Mouse (Mus musculus) myocyte (in vitro differentiated cells): Measurements from ENCODE around the gene Efna4. TPM values are rescaled to one million over a fixed set of nuclear protein-coding genes. Genes with fewer than 3 reads are reported as not detected.

Experiments used
- H3K27me3 ChIP-seq: one replicate; pipeline ENCODE4 v1.6.1; 2011; ENCODE audit not compliant: control insufficient read depth, insufficient read depth, insufficient read length
- H3K36me3 ChIP-seq: one replicate; pipeline ENCODE4 v1.6.1; 2011; ENCODE audit not compliant: control insufficient read depth, insufficient read depth
- H3K4me2 ChIP-seq: one replicate; pipeline ENCODE4 v1.6.1; 2011; ENCODE audit warnings: low read depth, control low read depth
- H3K4me3 ChIP-seq: one replicate; pipeline ENCODE4 v1.5.1; 2011; ENCODE audit warnings: mild to moderate bottlenecking, control low read depth, moderate library complexity
- H3K79me2 ChIP-seq: one replicate; pipeline ENCODE4 v1.6.1; 2011; ENCODE audit not compliant: control insufficient read depth, insufficient read depth
- H3ac ChIP-seq: one replicate; pipeline ENCODE4 v1.6.1; 2011; ENCODE audit not compliant: control insufficient read depth, insufficient read length
- CEBPB ChIP-seq: IDR thresholded peaks from 2 replicates; pipeline ENCODE4 v1.6.1; 2011; ENCODE audit warnings: mild to moderate bottlenecking, moderate library complexity; ENCODE audit not compliant: poor library complexity, insufficient read depth, severe bottlenecking
- E2F4 ChIP-seq: IDR thresholded peaks from one replicate; pipeline ENCODE4 v1.6.1; 2011; ENCODE audit warnings: mild to moderate bottlenecking, control low read depth, moderate library complexity; ENCODE audit not compliant: insufficient read depth
- MAX ChIP-seq: IDR thresholded peaks from one replicate; pipeline ENCODE4 v1.6.1; 2011; ENCODE audit warnings: low read depth, mild to moderate bottlenecking, control low read depth
- MYOD1 ChIP-seq, 3 experiments: IDR thresholded peaks; one replicate each; pipeline ENCODE4 v1.6.1; 2011; ENCODE audit warnings: control low read depth in 2 of 3, low read depth in 2 of 3, mild to moderate bottlenecking in 2 of 3, moderate library complexity in 1 of 3; ENCODE audit not compliant: insufficient read length in 2 of 3, control insufficient read depth in 1 of 3
- MYOG ChIP-seq, 3 experiments: IDR thresholded peaks; one replicate each; pipeline ENCODE4 v1.6.1; 2011; ENCODE audit warnings: control low read depth in 2 of 3, low read depth in 2 of 3, mild to moderate bottlenecking in 2 of 3; ENCODE audit not compliant: insufficient read length in 2 of 3, control insufficient read depth in 1 of 3, insufficient read depth in 1 of 3
- POLR2A ChIP-seq: IDR thresholded peaks from one replicate; pipeline ENCODE4 v1.6.1; 2011; ENCODE audit warnings: low read depth, mild to moderate bottlenecking, control low read depth, moderate library complexity; ENCODE audit not compliant: insufficient read length
- POLR2AphosphoS2 ChIP-seq: IDR thresholded peaks from one replicate; pipeline ENCODE4 v1.6.1; 2011; ENCODE audit warnings: low read depth, control low read depth; ENCODE audit not compliant: insufficient read length
- REST ChIP-seq: IDR thresholded peaks from one replicate; pipeline ENCODE4 v1.6.1; 2011; ENCODE audit warnings: mild to moderate bottlenecking, control low read depth, moderate library complexity; ENCODE audit not compliant: insufficient read depth, insufficient read length
- SRF ChIP-seq: IDR thresholded peaks from one replicate; pipeline ENCODE4 v1.6.1; 2011; ENCODE audit warnings: low read depth; ENCODE audit not compliant: control insufficient read depth, insufficient read length
- TCF12 ChIP-seq: IDR thresholded peaks from one replicate; pipeline ENCODE4 v1.6.1; 2011; ENCODE audit warnings: mild to moderate bottlenecking, control low read depth; ENCODE audit not compliant: poor library complexity, insufficient read depth, severe bottlenecking
- TCF3 ChIP-seq: IDR thresholded peaks from one replicate; pipeline ENCODE4 v1.6.1; 2011; ENCODE audit warnings: low read depth, control low read depth; ENCODE audit not compliant: insufficient read length
- USF1 ChIP-seq: IDR thresholded peaks from one replicate; pipeline ENCODE4 v1.6.1; 2011; ENCODE audit warnings: low read depth, mild to moderate bottlenecking, control low read depth, moderate library complexity
- polyA plus RNA-seq: library from polyadenylated mRNA; unstranded; fragments of >200 nt; fragmentation: generic; extraction: Trizol; gene quantifications from one replicate; pipeline ENCODE4 v1.2.1, GENCODE M21; 2012; ENCODE audit warnings: missing spikeins

The Efna4 gene
- polyA plus RNA-seq, 1 experiment = 5.4 TPM

GRCm38 (mm10) chr3:89320581-89321182 is 17.1 kb downstream of the Efna4 start:
- no peaks in the 10 kb centered on the region for H3K36me3 ChIP-seq
- H3K27me3 ChIP-seq = peaks cover 43% of the 10 kb centered on the region
- peak overlapping the region; percentile 91 for H3K4me2 ChIP-seq
- TF ChIP-seq USF1 (peak; percentile 50), POLR2AphosphoS2 (no peak)
- H3K4me3 ChIP-seq = no peak overlapping the region
- no peaks in the 10 kb centered on the region for H3K79me2 ChIP-seq
- H3ac ChIP-seq = no peak overlapping the region

GRCm38 (mm10) chr3:89319591-89320350 is 18.1 kb downstream of the Efna4 start:
- no peak overlapping the region for H3K4me3 ChIP-seq

GRCm38 (mm10) chr3:89318971-89319590 is 18.7 kb downstream of the Efna4 start:
- Histone ChIP-seq H3K27me3 (peaks cover 43% of the 10 kb centered on the region), H3K79me2 (no peaks in the 10 kb centered on the region), H3K4me2 (no peak overlapping the region), H3K36me3 (no peaks in the 10 kb centered on the region), H3ac (no peak overlapping the region), H3K4me3 (no peak overlapping the region)
- TF ChIP-seq USF1 (no peak), MYOG (IDR thresholded peaks at IDR 0.05; ENCODE audit: control insufficient read depth in 1 of 3, insufficient read depth in 1 of 3, insufficient read length in 2 of 3, low read depth in 2 of 3) (no peak), POLR2AphosphoS2 (no peak), TCF3 (no peak), E2F4 (no peak), CEBPB (no peak), REST (no peak), POLR2A (no peak), MYOD1 (IDR thresholded peaks at IDR 0.05; ENCODE audit: control insufficient read depth in 1 of 3, insufficient read length in 2 of 3, low read depth in 2 of 3) (no peak), TCF12 (no peak), SRF (no peak), MAX (no peak)

More at GRCm38 (mm10) chr3:89319591-89320350, 18.1 kb downstream of the Efna4 start:
- H3ac ChIP-seq = no peak overlapping the region
- no peaks in the 10 kb centered on the region for H3K36me3 ChIP-seq
- TF ChIP-seq MYOG (IDR thresholded peaks at IDR 0.05; ENCODE audit: control insufficient read depth in 1 of 3, insufficient read depth in 1 of 3, insufficient read length in 2 of 3, low read depth in 2 of 3) (no peak), MYOD1 (IDR thresholded peaks at IDR 0.05; ENCODE audit: control insufficient read depth in 1 of 3, insufficient read length in 2 of 3, low read depth in 2 of 3) (no peak), POLR2AphosphoS2 (no peak), MAX (no peak), TCF12 (no peak), SRF (no peak), POLR2A (no peak), E2F4 (no peak)
- no peaks in the 10 kb centered on the region for H3K79me2 ChIP-seq
- H3K4me2 ChIP-seq = peak overlapping the region; percentile 91
- peaks cover 43% of the 10 kb centered on the region for H3K27me3 ChIP-seq

- TF ChIP-seq MYOG (IDR thresholded peaks at IDR 0.05; ENCODE audit: control insufficient read depth in 1 of 3, insufficient read depth in 1 of 3, insufficient read length in 2 of 3, low read depth in 2 of 3) (peak in 1 of 3 experiments; percentile 26), TCF12 (no peak), E2F4 (no peak), USF1 (no peak)
- Histone ChIP-seq H3K27me3 (peaks cover 43% of the 10 kb centered on the region), H3K4me3 (no peak overlapping the region), H3K36me3 (no peaks in the 10 kb centered on the region), H3ac (no peak overlapping the region), H3K4me2 (no peak overlapping the region), H3K79me2 (no peaks in the 10 kb centered on the region)
These were observed 19.5 kb downstream of the Efna4 start for GRCm38 (mm10) chr3:89318316-89318715.

GRCm38 (mm10) chr3:89317246-89317645 is 20.6 kb downstream of the Efna4 start:
- H3ac ChIP-seq = no peak overlapping the region
- no peak overlapping the region for H3K4me3 ChIP-seq
- no peak overlapping the region for H3K4me2 ChIP-seq
- no peaks in the 10 kb centered on the region for H3K79me2 ChIP-seq
- H3K36me3 ChIP-seq = no peaks in the 10 kb centered on the region
- peaks cover 33% of the 10 kb centered on the region for H3K27me3 ChIP-seq
- TF ChIP-seq TCF3 = no peak
- no peak for TF ChIP-seq POLR2AphosphoS2
- TF ChIP-seq E2F4 = no peak
- TF ChIP-seq USF1 = no peak
- TF ChIP-seq MYOD1 (IDR thresholded peaks at IDR 0.05; ENCODE audit: control insufficient read depth in 1 of 3, insufficient read length in 2 of 3, low read depth in 2 of 3) = no peak
- TF ChIP-seq REST = no peak
- no peak for TF ChIP-seq SRF
- no peak for TF ChIP-seq POLR2A
